Mouse (Mus musculus) frontal cortex, postnatal 25 days (tissue): Measurements from ENCODE around the gene Prex1.

Source experiments
- DNase-seq, 2 experiments: peaks; one replicate each; pipeline ENCODE4 v3.0.0; 2022; ENCODE audit warnings: low spot score in 2 of 2

The Prex1 gene

DNA sequence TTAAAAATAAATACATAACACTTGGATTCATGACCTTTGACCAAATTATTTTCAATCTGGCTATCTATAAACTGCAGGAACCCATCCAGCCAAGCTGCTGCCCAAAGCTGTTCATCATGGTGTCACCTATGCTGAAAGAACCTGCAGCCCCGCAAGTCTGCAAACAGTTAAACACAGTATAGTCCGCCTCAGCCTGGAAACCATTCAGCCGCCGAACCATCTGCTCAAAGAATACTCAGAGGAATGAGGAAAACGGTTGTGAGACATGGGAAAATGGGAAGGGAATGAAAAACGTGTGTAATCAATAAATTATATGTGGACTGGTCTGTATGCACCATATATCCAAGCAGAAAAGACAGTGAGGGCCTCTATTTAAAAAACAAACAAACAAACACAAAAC, 13.3 kb upstream of the Prex1 start:
- DNase-seq: no peak

DNA sequence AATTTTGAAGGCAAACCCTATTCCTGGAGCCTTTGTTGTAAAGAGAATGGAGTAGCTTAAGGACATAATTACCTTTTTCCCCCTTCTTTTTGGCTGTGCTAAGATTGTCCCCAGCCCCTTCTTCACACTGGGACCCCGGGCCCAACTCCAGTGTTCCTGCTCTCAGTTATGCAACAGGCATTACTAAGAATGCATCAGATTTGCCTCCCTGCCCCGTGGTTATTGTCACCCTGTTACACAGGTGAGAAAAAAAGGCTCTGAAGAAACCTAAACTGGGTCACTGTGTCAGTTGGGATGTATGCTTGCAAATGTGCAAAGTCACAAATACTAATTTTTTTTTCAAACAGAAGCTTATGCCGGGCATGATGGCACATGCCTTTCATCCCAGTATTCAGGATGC, 6.8 kb upstream of the Prex1 start:
- DNase-seq: no peak

DNA sequence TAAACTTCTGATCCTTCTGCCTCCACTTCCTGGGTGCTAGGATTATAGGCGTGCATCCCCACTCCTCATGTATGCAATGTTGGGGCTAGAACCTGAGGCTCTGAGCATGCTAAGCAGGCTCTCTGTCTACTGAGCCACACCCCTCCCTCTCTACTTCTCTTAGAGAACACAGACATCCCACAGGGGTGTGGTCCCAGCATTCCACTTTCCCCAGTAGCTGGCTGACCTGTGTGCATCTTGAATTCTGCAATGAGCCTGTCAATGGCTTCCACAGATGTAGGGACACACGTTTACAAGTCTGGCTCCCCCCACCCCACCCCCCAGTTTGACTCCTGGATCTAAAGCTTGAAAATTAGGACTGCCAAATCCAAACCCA, 6.3 kb upstream of the Prex1 start:
- DNase-seq: no peak

DNA sequence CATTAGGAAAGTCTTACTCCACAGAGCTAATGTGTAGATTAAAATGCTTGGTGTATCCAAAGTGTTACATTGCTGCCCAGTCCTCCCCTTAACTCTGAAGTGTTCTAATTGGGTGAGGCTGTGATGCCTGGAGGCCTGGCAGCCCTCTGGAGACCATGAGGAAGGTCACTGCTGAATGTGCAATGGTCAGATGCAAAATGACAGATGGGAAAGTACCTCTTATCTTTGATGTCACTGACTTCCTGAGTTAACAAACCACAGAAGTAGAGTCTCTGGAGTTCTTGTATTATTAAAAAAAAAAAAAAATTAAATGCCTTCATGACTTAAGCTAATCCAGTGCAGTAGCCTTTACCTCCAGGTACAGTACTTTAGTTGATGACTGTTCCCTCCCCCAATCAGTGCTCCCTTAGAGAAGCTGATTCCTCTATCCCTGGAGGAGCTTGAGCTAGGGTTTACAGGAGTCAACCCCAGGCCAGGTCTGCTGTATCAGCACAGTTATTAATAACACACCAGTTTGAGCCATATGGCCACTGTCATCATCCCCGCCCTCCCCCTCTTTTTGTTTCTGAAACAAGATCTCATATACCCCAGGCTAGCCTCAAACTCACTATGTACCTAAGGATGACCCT, 5.8 kb upstream of the Prex1 start:
- DNase-seq: no peak

DNA sequence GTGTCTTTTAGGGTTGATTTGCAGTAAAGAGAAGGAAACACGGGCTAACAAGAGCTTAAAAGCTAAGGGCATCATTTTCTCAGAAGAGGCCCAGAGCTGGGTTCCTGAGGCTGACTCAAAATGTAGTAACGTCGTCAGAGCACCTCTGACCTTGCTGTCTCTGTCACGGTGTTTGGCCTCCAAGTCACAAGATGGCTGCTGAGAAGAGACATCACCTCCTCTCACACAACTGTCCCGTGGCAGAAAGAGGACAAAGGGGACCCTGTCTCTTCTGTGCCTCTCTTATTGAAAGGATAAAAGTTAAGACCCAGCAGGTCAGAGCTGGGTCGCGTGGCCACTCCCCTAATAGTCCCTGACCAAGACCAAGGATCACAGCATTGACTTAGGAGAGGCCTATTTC, 2.4 kb upstream of the Prex1 start:
- no peak for DNase-seq

DNA sequence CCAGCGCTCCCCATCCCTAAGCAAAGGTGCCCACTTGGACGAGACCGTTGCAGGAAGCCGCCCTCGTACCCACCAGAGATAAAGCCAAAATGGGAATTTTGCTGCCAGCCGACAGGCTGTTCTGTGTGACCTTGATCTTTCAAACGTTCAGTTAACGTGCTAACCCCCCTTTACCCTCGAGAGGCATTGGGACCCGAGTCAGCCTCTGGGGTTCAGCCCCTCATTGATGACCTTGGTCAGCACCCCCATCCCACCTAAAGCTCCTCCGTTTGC, 731 bp upstream of the Prex1 start:
- DNase-seq: no peak

DNA sequence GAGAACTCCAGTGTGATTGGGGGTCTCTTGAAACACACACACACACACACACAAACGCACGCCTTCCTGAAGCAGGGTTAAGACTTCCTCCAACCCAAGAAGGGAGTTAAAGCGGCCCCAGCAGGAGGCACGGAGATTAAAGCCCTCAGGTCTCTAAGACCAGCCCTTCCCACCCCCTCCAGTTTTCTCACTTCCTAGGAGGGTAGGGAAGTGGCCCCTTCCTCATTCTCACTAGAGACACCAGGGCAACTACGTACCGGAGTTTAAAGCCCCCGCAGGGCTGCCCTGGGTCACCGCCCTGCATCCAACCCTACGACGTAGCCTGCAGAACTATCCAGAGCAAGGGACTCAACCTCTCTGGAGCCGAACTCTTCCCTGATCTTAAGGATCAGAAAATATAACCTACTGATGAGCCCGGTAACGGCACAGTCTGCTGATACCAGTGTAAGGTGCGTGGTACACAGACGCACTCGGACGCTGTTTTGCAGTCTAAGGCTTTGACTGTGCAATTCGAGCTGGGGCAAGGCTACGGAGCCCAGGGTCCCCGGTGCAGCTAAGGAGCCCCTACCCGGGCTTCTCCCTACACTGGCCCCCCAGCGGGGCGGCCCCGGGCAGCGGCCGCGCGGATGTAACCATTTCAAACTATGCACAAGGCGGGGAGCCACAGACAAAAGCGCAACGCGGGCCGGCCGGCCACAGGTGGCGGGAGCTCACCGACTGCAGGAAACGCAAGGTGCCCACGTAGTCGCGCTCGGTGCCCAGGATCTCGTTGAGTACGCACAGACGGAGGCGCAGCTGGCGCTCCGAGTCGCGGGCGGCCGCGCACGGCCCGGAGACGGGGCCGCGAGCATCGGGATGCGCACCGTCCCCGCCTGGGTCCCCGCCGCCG, 587 bp downstream of the Prex1 start:
- peak; percentile 50 to 56 for DNase-seq

DNA sequence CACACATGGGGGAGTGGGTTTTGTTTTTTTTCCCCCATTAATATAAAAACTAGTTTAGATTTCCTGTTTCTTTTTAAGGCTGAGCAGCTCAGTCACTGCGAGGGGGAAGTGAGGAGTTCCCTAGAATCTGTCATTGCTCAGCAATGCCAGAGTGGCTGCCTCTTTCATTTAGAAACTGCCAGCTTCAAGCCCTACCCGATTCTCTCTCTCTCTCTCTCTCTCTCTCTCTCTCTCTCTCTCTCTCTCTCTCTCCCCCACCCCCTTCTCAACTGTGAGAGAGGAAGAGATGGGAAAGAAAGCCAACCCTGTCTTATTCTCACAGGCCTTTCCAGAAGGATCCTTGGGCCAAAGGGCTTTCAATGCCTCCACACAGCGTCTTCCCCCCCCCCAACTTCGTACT, 1.3 kb downstream of the Prex1 start:
- DNase-seq: no peak

DNA sequence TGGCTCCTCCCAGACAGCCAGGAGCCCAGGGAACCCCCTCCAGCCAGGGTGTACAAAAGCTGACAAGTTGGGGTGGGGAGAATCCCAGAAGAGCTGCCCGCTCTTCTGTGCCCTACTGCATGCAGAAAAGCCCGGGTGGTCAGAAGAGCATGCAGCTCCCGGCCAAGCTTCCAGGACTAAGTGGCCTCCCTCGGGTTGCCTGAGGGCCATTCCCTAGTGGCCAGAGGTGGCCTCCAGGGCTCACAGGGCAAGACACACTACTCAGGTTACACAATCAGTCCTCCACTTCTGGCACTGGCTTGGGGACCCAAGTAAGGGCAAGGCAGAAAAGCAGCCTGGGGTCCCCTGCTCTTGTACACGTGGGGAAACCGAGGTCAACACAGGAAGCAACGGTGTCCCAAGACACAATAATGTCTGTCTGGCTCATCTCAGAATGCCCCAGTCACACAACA, 1.9 kb downstream of the Prex1 start:
- DNase-seq: no peak

DNA sequence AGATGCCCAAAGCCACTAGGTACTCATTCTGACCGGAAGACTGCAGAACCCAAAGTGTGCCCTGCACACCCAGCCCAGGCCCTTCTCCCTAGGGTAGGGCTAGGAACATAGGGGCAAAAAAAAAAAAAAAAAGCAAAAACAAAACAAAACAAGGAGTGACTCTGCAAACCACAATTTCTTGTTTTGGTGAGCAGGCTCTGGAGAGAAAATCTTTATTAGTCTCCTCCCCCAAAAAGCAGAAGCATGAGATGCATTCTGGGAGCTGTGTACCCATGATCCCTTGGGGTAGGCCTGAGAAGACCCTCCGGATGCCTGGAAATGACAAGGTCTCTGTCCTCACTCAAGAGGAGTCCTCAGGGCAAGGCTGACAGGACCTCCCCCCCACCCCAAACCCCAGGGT, 3.7 kb downstream of the Prex1 start:
- DNase-seq: no peak

DNA sequence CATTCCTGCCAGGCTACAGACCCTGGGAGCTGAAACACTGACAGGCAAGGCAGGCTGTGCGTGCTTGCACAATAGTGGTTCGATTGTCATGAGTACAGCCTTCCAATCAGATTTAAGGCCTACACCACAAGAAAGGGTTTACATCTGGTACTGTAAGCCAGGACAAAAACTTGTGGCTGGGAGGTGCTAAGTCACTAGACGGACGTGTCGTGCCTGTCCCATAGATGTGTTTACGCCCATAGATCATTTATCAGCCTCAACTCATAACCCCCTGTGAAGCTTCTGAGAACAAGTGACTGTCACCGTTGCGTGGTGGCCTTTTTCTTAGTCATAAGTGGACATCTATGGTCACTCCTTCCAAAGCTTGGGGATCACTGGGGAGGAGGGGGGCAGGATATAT, 5.3 kb downstream of the Prex1 start:
- DNase-seq: no peak

DNA sequence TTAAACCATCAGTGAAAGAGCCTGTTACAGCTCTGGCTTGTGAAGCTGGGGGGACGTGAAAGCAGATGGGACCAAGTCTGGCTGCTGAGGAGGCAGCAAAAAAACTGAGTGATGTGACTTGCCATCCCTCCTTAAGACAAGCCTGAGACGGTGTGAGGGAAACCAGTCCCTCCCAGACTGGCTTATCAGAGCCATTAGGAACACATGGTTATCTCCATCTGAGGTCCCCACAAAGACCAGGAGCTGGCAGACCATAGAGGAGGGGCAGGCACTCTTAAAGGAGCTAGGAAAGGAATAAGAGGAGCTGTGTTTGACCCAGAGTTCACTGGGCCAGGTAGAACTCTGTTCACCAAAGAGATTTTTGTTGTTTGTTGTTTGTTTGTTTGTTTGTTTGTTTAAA, 7.1 kb downstream of the Prex1 start:
- no peak for DNase-seq

DNA sequence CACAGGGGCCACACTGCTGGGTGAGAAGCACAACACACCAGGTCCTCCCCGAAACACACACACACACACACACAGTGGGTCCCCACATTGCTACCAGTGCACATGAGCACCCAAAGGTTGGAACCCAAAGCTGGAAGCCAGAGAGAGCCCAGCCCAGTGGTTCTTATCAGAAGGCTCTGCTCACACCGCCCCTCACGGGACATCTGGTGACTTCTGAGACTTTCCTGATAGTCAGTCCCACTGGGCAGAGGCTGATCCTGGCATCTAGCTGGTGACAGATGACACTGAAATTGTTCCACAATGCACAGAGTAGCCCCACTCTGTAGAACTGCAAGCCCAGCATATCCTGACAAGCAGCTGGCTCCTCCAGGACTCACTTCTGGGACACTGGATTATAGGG, 10.1 kb downstream of the Prex1 start:
- no peak for DNase-seq

DNA sequence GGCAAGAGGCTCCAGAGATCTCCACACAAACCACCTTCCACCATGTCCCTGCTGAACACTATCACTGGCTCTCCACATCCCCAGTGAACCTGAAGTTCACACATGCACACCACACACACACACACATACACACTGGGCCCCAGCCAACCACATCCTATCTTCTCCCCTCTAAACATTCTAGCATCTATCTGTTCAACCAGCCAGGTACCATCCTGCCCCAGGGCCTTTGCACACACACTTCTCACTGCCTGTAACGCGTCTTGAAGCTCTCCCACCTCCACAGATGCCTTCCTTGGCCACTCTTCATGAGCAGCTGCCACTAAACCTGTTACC, 11.6 kb downstream of the Prex1 start:
- no peak for DNase-seq

DNA sequence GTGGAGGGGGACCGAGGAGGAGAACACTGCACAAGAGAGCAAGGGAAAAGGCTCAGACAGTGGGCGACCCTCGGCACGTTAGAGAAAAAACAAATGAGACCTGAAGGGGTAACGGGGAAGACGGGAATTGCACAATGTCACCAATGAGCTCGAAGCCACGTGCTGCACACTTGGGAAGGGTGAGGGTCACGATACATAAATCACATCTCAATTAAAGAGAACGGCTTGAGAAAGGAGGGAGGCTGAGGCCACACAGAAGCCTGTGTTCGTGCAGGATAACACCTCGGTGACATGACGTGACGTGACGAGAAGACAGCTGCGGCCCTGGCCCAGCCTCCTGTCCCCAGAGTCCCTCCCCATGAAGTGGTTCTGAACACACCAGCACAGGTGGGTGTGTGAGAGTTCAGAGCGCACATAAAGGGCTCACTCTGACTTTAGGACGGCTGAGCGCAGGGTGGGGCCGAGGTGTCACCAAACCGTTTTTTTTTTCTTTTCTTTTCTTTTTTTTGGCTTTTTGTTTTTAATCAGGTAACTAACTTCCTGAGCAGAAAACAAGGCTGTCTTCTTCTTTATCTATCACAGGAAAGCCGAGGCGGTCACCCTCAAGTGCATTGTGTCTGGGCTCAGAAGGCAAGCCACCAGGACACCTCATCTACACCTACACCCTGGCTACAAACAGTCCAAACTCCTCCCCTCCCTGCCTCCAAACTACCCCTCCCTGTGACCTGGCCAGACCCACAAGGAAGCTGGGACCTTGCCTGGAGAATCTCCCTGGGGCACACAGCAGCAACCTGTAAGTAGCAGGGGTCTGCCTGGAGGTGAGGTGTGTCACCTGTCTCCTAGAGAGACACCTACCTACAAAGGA, 12.2 kb downstream of the Prex1 start:
- no peak for DNase-seq

DNA sequence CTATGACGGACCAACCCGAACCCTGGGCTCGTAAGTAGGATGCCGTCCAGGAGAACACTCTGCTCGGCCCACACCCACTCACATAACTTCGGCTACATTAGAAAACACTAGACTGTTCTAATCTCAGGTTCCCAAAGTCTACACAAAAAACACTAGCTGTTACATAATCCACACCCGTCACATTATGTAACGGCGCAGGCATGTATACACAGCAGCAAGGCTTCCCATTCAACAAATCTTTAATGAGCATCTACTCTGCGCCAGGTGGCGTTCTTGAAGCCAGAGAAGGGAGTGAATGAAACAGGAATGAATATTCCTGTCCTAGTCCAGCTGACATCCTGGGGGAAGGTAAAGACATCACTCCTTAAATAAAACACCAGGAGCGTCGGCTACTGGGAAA, 12.9 kb downstream of the Prex1 start:
- no peak for DNase-seq

DNA sequence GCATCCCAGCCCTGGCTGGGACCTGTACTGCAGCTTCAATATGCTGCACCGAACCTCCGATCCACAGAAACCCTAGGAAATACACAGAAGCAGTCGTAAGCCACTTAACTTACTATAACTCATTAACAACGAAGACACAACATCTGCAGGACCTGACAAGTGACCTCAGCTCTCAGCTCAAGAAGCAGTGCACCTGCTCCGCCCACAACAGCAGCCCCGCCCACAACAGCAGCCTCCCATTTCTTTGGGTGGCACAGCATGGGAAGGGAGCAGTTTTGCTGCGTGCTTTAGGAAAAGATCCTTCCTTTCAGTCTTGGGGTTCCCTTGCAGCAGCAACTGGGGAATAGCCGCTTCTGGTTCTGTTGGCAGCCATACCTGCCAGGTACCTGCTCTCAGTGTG, 13.5 kb downstream of the Prex1 start:
- no peak for DNase-seq

DNA sequence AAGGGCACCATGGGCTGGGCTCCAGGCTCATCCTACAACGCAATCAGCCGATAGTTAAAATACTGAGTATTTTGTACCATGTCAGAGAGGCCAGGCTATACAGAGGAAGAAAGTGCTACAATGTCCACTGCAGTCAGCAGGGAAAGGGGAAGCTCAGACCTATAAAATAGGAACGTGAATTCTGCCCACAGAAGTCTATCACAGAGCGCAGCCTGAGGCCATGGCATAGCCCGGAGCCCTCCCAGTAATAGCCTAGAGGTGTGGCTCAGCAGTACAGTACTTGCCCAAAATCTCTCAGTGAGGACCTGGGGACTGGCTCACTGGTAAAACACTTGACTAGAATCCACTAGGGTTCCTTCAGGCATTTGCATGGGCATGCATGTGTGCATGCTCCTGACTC, 14.1 kb downstream of the Prex1 start:
- DNase-seq: no peak

DNA sequence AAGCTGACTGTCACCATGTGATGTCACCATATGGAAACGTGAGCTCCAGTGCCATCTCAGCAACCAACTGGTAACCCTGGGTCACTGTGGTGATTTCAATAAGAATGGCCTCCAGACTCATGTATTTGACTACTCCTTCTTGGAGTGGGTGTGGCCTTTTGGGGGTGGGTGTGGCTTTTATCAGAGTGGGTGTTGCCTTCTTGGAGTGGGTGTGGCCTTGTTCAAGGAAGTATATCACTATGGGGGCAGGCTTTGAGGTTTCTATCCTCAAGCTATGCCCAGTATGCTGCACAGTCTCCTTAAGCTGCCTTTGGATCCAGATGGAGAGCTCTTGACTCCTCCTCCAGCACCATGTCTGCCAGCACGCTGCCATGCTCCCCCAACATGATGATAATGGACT, 19.0 kb downstream of the Prex1 start:
- no peak for DNase-seq

DNA sequence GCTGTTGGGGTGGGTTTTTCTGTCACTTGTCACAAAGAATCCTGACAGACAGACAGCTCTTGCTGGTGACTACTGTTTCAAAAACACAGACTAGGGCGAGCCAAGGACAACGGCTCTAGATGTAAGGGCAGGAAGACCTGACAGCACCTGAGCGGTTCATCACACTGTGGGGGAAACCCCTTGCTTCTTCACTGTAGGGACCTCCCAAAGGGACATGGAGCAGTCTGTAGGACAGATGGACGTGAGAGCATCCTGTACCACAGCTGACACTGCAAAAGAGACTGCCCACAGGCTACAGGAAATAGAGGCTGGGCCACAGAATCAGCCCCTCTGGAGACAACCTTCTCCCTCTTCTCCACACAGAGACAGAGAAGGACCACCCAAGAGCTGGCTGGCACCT, 20.2 kb downstream of the Prex1 start:
- DNase-seq: no peak

DNA sequence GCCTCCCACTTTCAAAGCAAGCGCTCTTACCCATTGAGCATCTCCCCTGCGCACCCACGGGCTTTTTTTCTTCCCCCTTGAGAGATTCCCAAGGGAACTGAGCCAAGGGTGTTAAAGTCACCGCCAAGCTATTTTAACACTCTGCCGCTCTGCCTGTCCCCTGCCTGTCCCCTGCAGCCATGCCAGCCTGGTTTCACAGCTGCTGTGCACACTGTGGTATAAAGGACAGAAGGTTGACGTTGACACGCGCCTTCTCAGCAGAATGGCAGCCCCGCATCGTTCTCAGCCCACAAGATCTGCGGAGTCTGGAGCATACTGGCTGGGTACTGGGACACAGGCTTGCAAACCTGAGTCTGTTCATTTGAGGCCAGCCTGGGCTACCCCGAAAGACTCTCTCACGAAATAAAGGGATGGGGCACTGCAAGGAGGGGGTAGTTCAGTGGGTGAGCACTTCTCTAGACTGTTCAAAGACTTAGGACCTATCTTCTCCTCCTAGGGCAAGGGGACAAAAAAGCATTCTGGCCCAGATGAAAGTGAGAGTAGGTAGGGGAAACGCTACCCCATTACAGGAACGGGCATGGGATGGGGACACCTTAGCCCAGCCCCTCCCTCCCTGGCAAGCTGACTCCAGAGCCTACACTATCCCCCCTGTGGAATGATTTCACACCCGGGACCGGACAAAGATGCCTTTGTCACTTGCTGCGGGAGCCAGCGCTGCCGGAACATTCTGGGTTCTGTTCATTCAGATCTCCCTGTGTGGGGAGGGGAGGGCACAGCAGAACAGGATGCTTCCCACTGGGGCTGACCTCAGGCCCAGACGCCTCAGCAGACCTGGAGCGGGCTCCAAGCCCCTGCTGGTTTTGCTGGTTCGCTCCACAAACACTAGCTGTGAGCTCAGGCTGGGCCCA, 21.8 kb downstream of the Prex1 start:
- no peak for DNase-seq

DNA sequence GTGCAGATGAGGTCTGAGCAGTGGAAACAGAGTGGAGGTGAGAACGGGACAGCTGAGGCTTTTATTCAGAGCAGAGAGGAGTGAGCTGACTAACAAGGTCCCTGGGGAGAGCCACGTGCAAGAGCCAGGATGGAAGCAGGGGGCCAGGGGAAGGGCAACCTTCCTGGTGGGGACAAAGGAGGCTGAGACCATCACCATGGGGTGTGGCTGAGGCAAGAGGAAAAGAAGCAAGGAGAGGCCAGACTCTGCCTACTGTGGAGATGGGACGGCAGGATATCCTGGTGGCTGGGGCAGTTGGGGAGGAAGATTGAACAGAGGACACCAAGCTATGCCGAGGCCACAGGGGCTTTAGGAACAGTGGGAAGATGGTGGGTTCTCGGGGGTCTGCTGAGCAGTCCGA, 26.7 kb downstream of the Prex1 start:
- DNase-seq: no peak
